Mouse (Mus musculus): ENCODE data around the gene Asphd1.

Asphd1 gene

GRCm38 (mm10) chr7:126949403-126949792 lies at the start of gene Asphd1:
Gene Asphd1, minus strand, starts transcription at chr7:126949582.
- DNase-seq (ENCODE audit: low read depth): no peak

GRCm38 (mm10) chr7:126996449-126996848 lies 47.1 kb upstream of the Asphd1 start:
- no peak for DNase-seq (ENCODE audit: low read depth)

GRCm38 (mm10) chr7:126988816-126989215 lies 39.4 kb upstream of the Asphd1 start:
- DNase-seq (ENCODE audit: low read depth): no peak

GRCm38 (mm10) chr7:126986319-126986718 lies 36.9 kb upstream of the Asphd1 start:
- DNase-seq (ENCODE audit: low read depth): peak; percentile 53

- DNase-seq (ENCODE audit: low read depth): no peak
Observed at GRCm38 (mm10) chr7:126984667-126985444, 35.5 kb upstream of the Asphd1 start.

- DNase-seq (ENCODE audit: low read depth): no peak
Observed at GRCm38 (mm10) chr7:126983113-126983512, 33.7 kb upstream of the Asphd1 start.

GRCm38 (mm10) chr7:126982054-126982453 lies 32.7 kb upstream of the Asphd1 start:
- no peak for DNase-seq (ENCODE audit: low read depth)

- no peak for DNase-seq (ENCODE audit: low read depth)
Observed at GRCm38 (mm10) chr7:126981601-126982000, 32.2 kb upstream of the Asphd1 start.

- DNase-seq (ENCODE audit: low read depth): peak; percentile 57
Observed at GRCm38 (mm10) chr7:126978841-126979240, 29.5 kb upstream of the Asphd1 start.

GRCm38 (mm10) chr7:126976878-126977459 lies 27.6 kb upstream of the Asphd1 start:
- DNase-seq (ENCODE audit: low read depth): peak; percentile 27

- peak; percentile 97 for DNase-seq (ENCODE audit: low read depth)
Observed at GRCm38 (mm10) chr7:126975950-126976866, 26.8 kb upstream of the Asphd1 start, which contains the start of gene Cdiptos. Gene Cdiptos, minus strand, starts transcription at chr7:126976098.

- DNase-seq (ENCODE audit: low read depth): no peak
Observed at GRCm38 (mm10) chr7:126975893-126975949, 26.3 kb upstream of the Asphd1 start, which contains the start of gene Cdipt. Gene Cdipt, plus strand, starts transcription at chr7:126975914.

GRCm38 (mm10) chr7:126975493-126975892 lies 26.1 kb upstream of the Asphd1 start:
- no peak for DNase-seq (ENCODE audit: low read depth)

- no peak for DNase-seq (ENCODE audit: low read depth)
Observed at GRCm38 (mm10) chr7:126967361-126967760, 18.0 kb upstream of the Asphd1 start.

GRCm38 (mm10) chr7:126965568-126965967 lies 16.2 kb upstream of the Asphd1 start:
- no peak for DNase-seq (ENCODE audit: low read depth)

GRCm38 (mm10) chr7:126963548-126964286 lies 14.3 kb upstream of the Asphd1 start:
- peak; percentile 27 for DNase-seq (ENCODE audit: low read depth)

GRCm38 (mm10) chr7:126961965-126962364 lies 12.6 kb upstream of the Asphd1 start:
- DNase-seq (ENCODE audit: low read depth): no peak

GRCm38 (mm10) chr7:126961095-126961494 lies 11.7 kb upstream of the Asphd1 start:
- DNase-seq (ENCODE audit: low read depth): no peak

GRCm38 (mm10) chr7:126959780-126960179 lies 10.4 kb upstream of the Asphd1 start:
- no peak for DNase-seq (ENCODE audit: low read depth)

GRCm38 (mm10) chr7:126955125-126955524 lies 5.7 kb upstream of the Asphd1 start:
- no peak for DNase-seq (ENCODE audit: low read depth)

- DNase-seq (ENCODE audit: low read depth): no peak
Observed at GRCm38 (mm10) chr7:126952646-126953045, 3.3 kb upstream of the Asphd1 start.

- DNase-seq (ENCODE audit: low read depth): no peak
Observed at GRCm38 (mm10) chr7:126951741-126952140, 2.4 kb upstream of the Asphd1 start.

Measured in naive thymus-derived CD4-positive, alpha-beta T cell, adult 2 months (primary cell).